Mouse (Mus musculus) C2C12 (cell line): ENCODE data around the gene Slit1.

ENCODE experiments used
- CTCF ChIP-seq: IDR thresholded peaks from one replicate; pipeline ENCODE4 v1.5.1; 2011; ENCODE audit not compliant: control insufficient read depth, insufficient read depth, insufficient read length
- MAX ChIP-seq: IDR thresholded peaks from one replicate; pipeline ENCODE4 v1.6.1; 2011; ENCODE audit warnings: mild to moderate bottlenecking, control low read depth

GRCm38 (mm10) chr19:41657446-41657845, 86.0 kb downstream of the Slit1 start:
- TF ChIP-seq CTCF (no peak), MAX (no peak)
